Mouse (Mus musculus) lung, embryonic 14.5 days (tissue): Measurements from ENCODE around the gene Hist1h3a. TPM values are rescaled to one million over a fixed set of nuclear protein-coding genes. Genes with fewer than 3 reads are reported as not detected.

ENCODE experiments used
- ATAC-seq: fragments of 200-750 bp; cut with Nextera tagmentation; 2 replicates; pipeline ENCODE4 v1.8.0; 2017; ENCODE audit warnings: mild to moderate bottlenecking, moderate TSS enrichment, moderate library complexity; ENCODE audit not compliant: insufficient read depth
- DNase-seq: peaks from one replicate; pipeline ENCODE4 v3.0.0-alpha.2; 2015
- H3K27ac ChIP-seq: fragments of 300-500 bp; sonication (generic); 2 replicates; pipeline ENCODE4 v1.5.1; 2014; ENCODE audit warnings: low read depth, mild to moderate bottlenecking, moderate library complexity
- H3K27me3 ChIP-seq: fragments of 300-500 bp; sonication (generic); 2 replicates; pipeline ENCODE4 v1.6.1; 2014; ENCODE audit warnings: low read length, control low read depth; ENCODE audit not compliant: insufficient read depth
- H3K36me3 ChIP-seq: fragments of 300-500 bp; sonication (generic); 2 replicates; pipeline ENCODE4 v1.6.1; 2014; ENCODE audit warnings: control low read depth; ENCODE audit not compliant: insufficient read depth
- H3K4me1 ChIP-seq: fragments of 300-500 bp; sonication (generic); 2 replicates; pipeline ENCODE4 v1.6.1; 2014; ENCODE audit warnings: antibody characterized with exemption, control low read depth; ENCODE audit not compliant: insufficient read depth
- H3K4me2 ChIP-seq: fragments of 300-500 bp; sonication (generic); 2 replicates; pipeline ENCODE4 v1.6.1; 2014; ENCODE audit warnings: mild to moderate bottlenecking
- H3K4me3 ChIP-seq: fragments of 300-500 bp; sonication (generic); 2 replicates; pipeline ENCODE4 v1.5.1; 2014; ENCODE audit warnings: low read depth, low read length
- H3K9ac ChIP-seq: fragments of 300-500 bp; sonication (generic); 2 replicates; pipeline ENCODE4 v1.6.1; 2014
- H3K9me3 ChIP-seq: fragments of 300-500 bp; sonication (generic); 2 replicates; pipeline ENCODE4 v1.6.1; 2016; ENCODE audit warnings: low read depth, low read length, control low read depth
- CTCF ChIP-seq: IDR thresholded peaks from 2 replicates; pipeline ENCODE4 v1.5.1; 2016; ENCODE audit warnings: antibody characterized with exemption, low read depth
- WGBS: fragments of 180-500 bp; shearing (Covaris S2); extraction: QIAGEN DNeasy Blood & Tissue Kit; methylation state at CpG from one replicate; pipeline ENCODE4 v1.1.7; 2014; 5-methylcytosine and 5-hydroxymethylcytosine counted together
- polyA plus RNA-seq: library from polyadenylated mRNA; unstranded; fragments of >200 nt; fragmentation: Nextera tagmentation; extraction: Ambion mirVana; gene quantifications from 2 replicates; pipeline ENCODE4 v1.2.1, GENCODE M21; 2014

Gene Hist1h3a
- polyA plus RNA-seq, 1 experiment from 2014 or later = 9.2 TPM

DNA sequence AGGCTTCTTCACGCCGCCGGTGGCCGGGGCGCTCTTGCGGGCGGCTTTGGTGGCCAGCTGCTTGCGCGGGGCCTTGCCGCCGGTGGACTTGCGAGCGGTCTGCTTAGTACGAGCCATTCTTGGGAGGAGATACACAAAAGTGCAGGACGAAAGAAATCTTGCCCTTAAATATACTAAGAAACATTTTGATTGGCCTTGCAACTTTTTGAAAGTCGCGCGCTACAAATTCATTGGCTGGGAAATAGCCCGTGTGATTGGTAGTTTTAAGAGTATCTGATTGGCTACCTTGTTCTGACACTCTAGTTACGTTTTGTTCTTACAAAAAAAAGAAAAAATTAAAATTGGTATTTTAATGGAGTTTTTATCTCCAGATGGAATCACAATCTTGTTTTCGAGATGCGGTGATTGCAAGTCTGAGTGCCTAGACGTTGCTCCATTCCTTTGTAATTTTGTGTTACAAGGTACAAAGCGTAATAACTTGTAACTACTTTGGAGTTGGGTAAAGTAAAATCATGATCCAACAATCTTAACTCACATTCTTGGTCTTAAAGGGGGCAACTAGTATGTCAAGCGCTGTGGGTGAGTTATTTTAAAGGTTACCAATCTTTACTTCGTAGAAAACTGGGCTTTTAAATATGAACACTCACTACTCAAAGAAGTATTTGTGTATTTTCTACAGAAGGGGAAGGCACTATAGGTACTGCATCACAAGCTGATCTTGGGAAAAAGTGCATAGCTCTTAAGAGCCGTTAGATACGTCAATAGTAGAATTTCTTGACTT, 16.6 kb downstream of the Hist1h3a start, which contains the start of gene Hist1h3c:
TSS of gene Hist1h3c (minus strand) at position 222 of the 781 bp plus-strand sequence.
- Histone ChIP-seq H3K27ac (peak within 1 kb of the TSS; percentile 100), H3K9ac (peak within 1 kb of the TSS; percentile 79), H3K27me3 (no peaks in the 10 kb centered on the region), H3K36me3 (no peaks in the 10 kb centered on the region), H3K4me1 (peaks cover 10% of the 10 kb centered on the region), H3K9me3 (no peaks in the 10 kb centered on the region), H3K4me2 (peak within 1 kb of the TSS; percentile 91), H3K4me3 (peak within 1 kb of the TSS; percentile 45)
- TF ChIP-seq CTCF = no peak
- ATAC-seq (peak; percentile 68), DNase-seq (peak; percentile 98)
- under 1% methylated on average over 23 of the region's 28 CpGs for WGBS

DNA sequence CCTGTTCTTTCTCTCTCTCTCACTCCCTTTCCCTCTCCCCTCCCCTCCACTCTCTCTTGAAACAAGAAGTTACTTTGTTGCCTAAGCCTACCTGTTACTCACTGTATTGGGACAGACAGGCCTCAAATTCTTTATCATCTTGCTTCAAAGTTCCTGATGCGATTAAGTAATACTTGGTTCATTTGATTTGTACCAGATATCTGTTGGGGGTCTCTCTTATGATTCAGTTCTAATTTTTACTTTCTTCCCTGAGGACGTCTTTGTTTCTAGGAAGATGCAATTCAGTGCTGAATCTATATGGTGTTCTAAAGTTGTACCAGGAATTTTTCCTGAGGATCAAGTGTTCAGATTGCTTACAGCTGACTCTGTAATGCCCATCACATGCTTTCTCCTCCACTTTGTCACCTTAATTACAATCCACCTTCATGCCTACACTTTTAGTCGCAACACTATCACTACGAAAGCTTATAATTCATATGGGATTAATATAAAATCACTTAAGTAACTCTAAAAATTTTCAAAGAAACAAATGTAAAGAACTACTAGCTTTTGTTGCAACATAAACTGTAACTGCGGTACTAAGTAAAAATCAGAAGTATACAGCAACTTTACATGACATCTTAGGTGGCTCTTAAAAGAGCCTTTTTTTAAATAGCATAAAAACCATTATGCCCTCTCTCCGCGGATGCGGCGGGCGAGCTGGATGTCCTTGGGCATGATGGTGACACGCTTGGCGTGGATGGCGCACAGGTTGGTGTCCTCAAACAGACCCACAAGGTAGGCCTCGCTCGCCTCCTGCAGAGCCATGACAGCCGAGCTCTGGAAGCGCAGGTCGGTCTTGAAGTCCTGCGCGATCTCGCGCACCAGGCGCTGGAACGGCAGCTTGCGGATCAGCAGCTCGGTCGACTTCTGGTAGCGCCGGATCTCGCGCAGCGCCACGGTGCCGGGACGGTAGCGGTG, 17.5 kb downstream of the Hist1h3a start:
- no peak for ATAC-seq
- Histone ChIP-seq H3K4me2 (peak overlapping the region; percentile 91), H3K27me3 (no peaks in the 10 kb centered on the region), H3K36me3 (no peaks in the 10 kb centered on the region), H3K27ac (peak overlapping the region; percentile 100), H3K4me1 (peaks cover 13% of the 10 kb centered on the region), H3K9me3 (no peaks in the 10 kb centered on the region), H3K9ac (peak overlapping the region; percentile 67), H3K4me3 (peak overlapping the region; percentile 45)
- TF ChIP-seq CTCF = no peak
- peak; percentile 59 for DNase-seq
- 1% methylated on average over 17 of the region's 36 CpGs for WGBS

DNA sequence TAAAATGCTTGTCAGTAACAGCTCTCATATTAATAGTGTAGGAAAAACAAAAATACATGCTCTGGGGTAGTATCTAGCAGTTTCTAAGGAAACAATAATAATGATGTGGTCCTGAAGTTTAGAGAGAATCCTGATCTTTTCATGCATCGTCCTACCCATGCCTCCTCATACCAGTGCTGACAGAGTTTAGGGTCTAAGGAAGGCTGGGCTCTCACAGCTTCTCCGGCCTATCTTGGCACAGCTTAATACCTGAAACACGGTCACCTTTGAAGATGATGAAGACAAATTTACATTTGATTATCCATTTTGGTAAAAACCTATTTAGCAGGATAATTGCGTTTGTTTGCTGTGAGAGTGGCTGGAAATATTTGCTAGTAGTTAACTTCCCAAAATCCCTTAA, 18.2 kb downstream of the Hist1h3a start:
- Histone ChIP-seq H3K4me3 (peak overlapping the region; percentile 45), H3K36me3 (no peaks in the 10 kb centered on the region), H3K4me1 (peaks cover 13% of the 10 kb centered on the region), H3K9me3 (no peaks in the 10 kb centered on the region), H3K27me3 (no peaks in the 10 kb centered on the region), H3K27ac (peak overlapping the region; percentile 100), H3K4me2 (peak overlapping the region; percentile 91), H3K9ac (peak overlapping the region; percentile 67)
- DNase-seq = peak; percentile 57
- WGBS = 28% methylated on average over 4 of the region's 4 CpGs
- no peak for TF ChIP-seq CTCF
- ATAC-seq = no peak

DNA sequence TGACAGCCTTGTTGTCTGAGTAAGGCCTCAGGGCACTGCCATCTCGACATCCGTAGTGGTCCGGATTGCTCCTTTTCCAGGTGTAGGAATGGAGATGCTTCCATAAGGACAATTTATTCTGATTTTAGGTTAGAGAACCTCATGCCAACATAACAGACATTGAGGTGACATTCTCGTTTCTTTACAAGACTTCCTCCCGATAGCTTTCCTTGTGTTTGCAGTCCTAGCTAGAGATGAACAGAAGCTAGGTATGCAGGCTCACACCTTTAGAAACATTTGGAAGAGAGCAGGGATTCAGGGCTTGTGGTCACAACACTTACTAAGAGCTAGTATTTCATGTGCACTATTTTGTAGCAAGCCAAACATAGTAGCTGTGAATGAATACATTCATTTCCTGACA, 19.0 kb downstream of the Hist1h3a start:
- 76% methylated on average over 5 of the region's 5 CpGs for WGBS
- Histone ChIP-seq H3K27ac (peak overlapping the region; percentile 46), H3K9me3 (no peaks in the 10 kb centered on the region), H3K4me3 (no peak overlapping the region), H3K4me2 (0 out of 2 replicates have a peak overlapping the region, but pooled peaks have one; percentile 15), H3K36me3 (no peaks in the 10 kb centered on the region), H3K27me3 (no peaks in the 10 kb centered on the region), H3K9ac (no peak overlapping the region), H3K4me1 (peaks cover 10% of the 10 kb centered on the region)
- peak; percentile 27 for DNase-seq
- no peak for TF ChIP-seq CTCF
- no peak for ATAC-seq

DNA sequence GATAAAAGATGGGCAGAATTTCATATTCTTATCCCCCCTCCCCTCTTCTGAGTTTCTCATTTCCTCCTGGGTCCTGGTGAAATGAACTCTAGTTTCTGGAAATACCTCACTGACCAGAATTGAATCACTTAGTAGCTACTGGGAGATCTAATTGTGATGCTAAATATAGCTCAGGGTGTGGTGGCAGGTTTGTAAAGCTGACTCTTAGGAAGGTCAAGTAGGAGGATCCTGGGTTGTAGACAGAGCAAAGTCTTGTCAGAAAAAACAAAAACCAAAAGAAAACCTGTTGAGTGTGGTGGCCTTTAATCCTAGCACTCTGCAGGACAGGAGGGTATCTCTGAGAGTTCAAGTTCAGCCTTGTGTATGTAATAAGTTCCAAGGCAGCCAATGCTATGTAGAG, 20.2 kb downstream of the Hist1h3a start:
- Histone ChIP-seq H3K4me1 (0 out of 2 replicates have a peak, but pooled peaks cover 5% of the 10 kb centered on the region), H3K36me3 (no peaks in the 10 kb centered on the region), H3K27me3 (no peaks in the 10 kb centered on the region), H3K4me3 (no peak overlapping the region), H3K9ac (no peak overlapping the region), H3K9me3 (no peaks in the 10 kb centered on the region), H3K4me2 (no peak overlapping the region), H3K27ac (no peak overlapping the region)
- TF ChIP-seq CTCF = no peak
- DNase-seq = no peak
- ATAC-seq = no peak

DNA sequence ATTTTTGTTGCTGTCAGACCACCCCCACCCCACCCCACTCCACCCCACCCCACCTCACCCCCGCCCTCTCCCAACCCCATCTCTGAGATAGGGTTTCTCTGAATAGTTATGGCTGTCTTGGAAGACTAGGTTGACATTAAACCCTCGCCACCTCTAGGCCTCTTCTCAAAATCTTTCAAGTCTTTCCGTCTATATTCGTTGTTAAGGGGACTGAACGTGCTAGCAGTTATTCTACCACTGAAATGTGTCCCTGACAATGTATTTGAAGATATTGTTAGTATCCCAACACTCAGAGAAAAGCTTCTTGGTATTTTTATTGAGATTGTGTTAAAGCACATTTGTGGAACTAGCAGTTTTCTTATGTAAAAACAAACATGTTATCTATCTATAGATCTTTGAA, 21.3 kb downstream of the Hist1h3a start:
- Histone ChIP-seq H3K4me2 (peak overlapping the region; percentile 90), H3K9me3 (no peaks in the 10 kb centered on the region), H3K27ac (peak overlapping the region; percentile 100), H3K4me3 (peak overlapping the region; percentile 63; the same call in 1 of the 2 replicates), H3K27me3 (no peaks in the 10 kb centered on the region), H3K4me1 (0 out of 2 replicates have a peak, but pooled peaks cover 5% of the 10 kb centered on the region), H3K36me3 (no peaks in the 10 kb centered on the region), H3K9ac (peak overlapping the region; percentile 94)
- TF ChIP-seq CTCF = no peak
- DNase-seq = peak; percentile 26
- no peak for ATAC-seq
- 45% methylated on average over 5 of the region's 5 CpGs for WGBS
